Mouse (Mus musculus) colon, adult 2 months (tissue): ENCODE results near the gene Ccdc85c. TPM values are rescaled to one million over a fixed set of nuclear protein-coding genes. Genes with fewer than 3 reads are reported as not detected.

Source experiments
- polyA plus RNA-seq: library from polyadenylated mRNA; depleted of rRNA; stranded (reverse); fragments of >200 nt; gene quantifications from 2 replicates; pipeline ENCODE4 v1.2.3, GENCODE M21; 2012; rRNA removed

Gene Ccdc85c
- 90.2 and 93.9 TPM in 2 replicates for polyA plus RNA-seq

GRCm38 (mm10) chr12:108274661-108275507 is at the start of gene Ccdc85c:
TSS of gene Ccdc85c (minus strand) at chr12:108275425.

GRCm38 (mm10) chr12:108305812-108306794 is 30.9 kb upstream of the Ccdc85c start, which contains the start of gene Hhipl1:
TSS of gene Hhipl1 (plus strand) at chr12:108306270.

GRCm38 (mm10) chr12:108179321-108180266 is 95.6 kb downstream of the Ccdc85c start, which contains the start of gene Ccnk:
TSS of gene Ccnk (plus strand) at chr12:108179579.

GRCm38 (mm10) chr12:108179246-108179320 is 96.1 kb downstream of the Ccdc85c start, which contains the start of gene Setd3:
TSS of gene Setd3 (minus strand) at chr12:108179314.

Other genes starting within 250 kb of the Ccdc85c start
- gene Setd3, start 96.1 kb downstream of the Ccdc85c start, polyA plus RNA-seq, result 13.2 and 14.5 TPM in 2 replicates
- 8.4 and 9.5 TPM in 2 replicates for gene Ccnk, start 95.8 kb downstream of the Ccdc85c start, polyA plus RNA-seq
- 2.0 and 2.6 TPM in 2 replicates for gene Hhipl1, start 30.8 kb upstream of the Ccdc85c start, polyA plus RNA-seq
- gene Cyp46a1, start 59.0 kb upstream of the Ccdc85c start, polyA plus RNA-seq, result 1.1 and 1.2 TPM in 2 replicates
- 43.9 and 50.9 TPM in 2 replicates for gene Eml1, start 95.5 kb upstream of the Ccdc85c start, polyA plus RNA-seq